Mouse (Mus musculus) monocyte, adult 5-6 weeks (primary cell): ENCODE results near the gene Gm17332. TPM values are rescaled to one million over a fixed set of nuclear protein-coding genes. Genes with fewer than 3 reads are reported as not detected.
"Not testable (repeated sequence)": the region's sequence is repeated elsewhere in the genome, so short reads cannot be mapped to it uniquely, and the experiment has no call there.

Source experiments
- ATAC-seq: fragments of 153-309, 156-312 bp; replicated peaks from 2 replicates; pipeline ENCODE4 v1.8.0; 2017; ENCODE audit warnings: mild to moderate bottlenecking; ENCODE audit not compliant: low TSS enrichment, insufficient number of reproducible peaks, severe bottlenecking, poor library complexity, low FRiP score
- total RNA-seq: library from RNA; stranded (forward); fragments of 200-1000, 200-491, 200-594 nt; gene quantifications from 3 replicates; pipeline ENCODE4 v1.2.3, GENCODE M21; 2017

Gm17332 gene
- total RNA-seq: not detected in 3 replicates

- ATAC-seq: no peak
Observed at GRCm38 (mm10) chr11:31182362-31182761, at the start of gene Gm17332. TSS of gene Gm17332 (minus strand) at chr11:31182462.

GRCm38 (mm10) chr11:31229966-31230365 is 47.7 kb upstream of the Gm17332 start:
- no peak for ATAC-seq

GRCm38 (mm10) chr11:31225359-31225758 is 43.1 kb upstream of the Gm17332 start:
- ATAC-seq: no peak

GRCm38 (mm10) chr11:31218009-31218408 is 35.7 kb upstream of the Gm17332 start:
- no peak for ATAC-seq

GRCm38 (mm10) chr11:31195621-31196363 is 13.5 kb upstream of the Gm17332 start:
- no peak for ATAC-seq

GRCm38 (mm10) chr11:31194761-31195160 is 12.5 kb upstream of the Gm17332 start:
- ATAC-seq: no peak

GRCm38 (mm10) chr11:31170052-31170646 is 12.1 kb downstream of the Gm17332 start:
- no peak for ATAC-seq

- no peak for ATAC-seq
Observed at GRCm38 (mm10) chr11:31169161-31170051, 12.9 kb downstream of the Gm17332 start.

GRCm38 (mm10) chr11:31168831-31169160 is 13.5 kb downstream of the Gm17332 start:
- ATAC-seq: no peak

- ATAC-seq: no peak
Observed at GRCm38 (mm10) chr11:31157021-31157420, 25.2 kb downstream of the Gm17332 start.

- ATAC-seq: not testable (repeated sequence)
Observed at GRCm38 (mm10) chr11:31138394-31138793, 43.9 kb downstream of the Gm17332 start.

GRCm38 (mm10) chr11:31134824-31135223 is 47.4 kb downstream of the Gm17332 start:
- not testable (repeated sequence) for ATAC-seq

- ATAC-seq: not testable (repeated sequence)
Observed at GRCm38 (mm10) chr11:31133726-31134125, 48.5 kb downstream of the Gm17332 start.

Other genes with a start within 250 kb of the Gm17332 start
- gene Erlec1, start 228.1 kb downstream of the Gm17332 start, total RNA-seq: 9.1 to 29.0 TPM (median 11.2 TPM) in 3 replicates
- gene Chac2, start 196.1 kb downstream of the Gm17332 start, total RNA-seq: 10.5 to 18.8 TPM (median 13.8 TPM) in 3 replicates
- gene Stc2, start 187.6 kb upstream of the Gm17332 start, total RNA-seq: not detected in 3 replicates